Mouse (Mus musculus) embryonic facial prominence, embryonic 12.5 days (tissue): ENCODE data around the gene Stk36. TPM values are rescaled to one million over a fixed set of nuclear protein-coding genes. Genes with fewer than 3 reads are reported as not detected.

Experiments used
- ATAC-seq: fragments of 200-750 bp; cut with Nextera tagmentation; 2 replicates; pipeline ENCODE4 v1.8.0; 2017; ENCODE audit not compliant: insufficient number of reproducible peaks, insufficient read depth, low FRiP score, low TSS enrichment
- H3K27ac ChIP-seq: fragments of 300-500 bp; sonication (generic); 2 replicates; pipeline ENCODE4 v1.5.1; 2016; ENCODE audit warnings: mild to moderate bottlenecking
- H3K27me3 ChIP-seq: fragments of 300-500 bp; sonication (generic); 2 replicates; pipeline ENCODE4 v1.6.1; 2016; ENCODE audit warnings: mild to moderate bottlenecking, moderate library complexity
- H3K36me3 ChIP-seq: fragments of 300-500 bp; sonication (generic); 2 replicates; pipeline ENCODE4 v1.6.1; 2016; ENCODE audit warnings: mild to moderate bottlenecking
- H3K4me1 ChIP-seq: fragments of 300-500 bp; sonication (generic); 2 replicates; pipeline ENCODE4 v1.6.1; 2016
- H3K4me2 ChIP-seq: fragments of 300-500 bp; sonication (generic); replicated peaks from 2 replicates; pipeline ENCODE4 v1.6.1; 2016; ENCODE audit warnings: mild to moderate bottlenecking, moderate library complexity
- H3K4me3 ChIP-seq: fragments of 300-500 bp; sonication (generic); 2 replicates; pipeline ENCODE4 v1.5.1; 2016; ENCODE audit warnings: mild to moderate bottlenecking
- H3K9ac ChIP-seq: fragments of 300-500 bp; sonication (generic); 2 replicates; pipeline ENCODE4 v1.6.1; 2016; ENCODE audit warnings: mild to moderate bottlenecking, moderate library complexity
- H3K9me3 ChIP-seq: fragments of 300-500 bp; sonication (generic); 2 replicates; pipeline ENCODE4 v1.6.1; 2016; ENCODE audit warnings: mild to moderate bottlenecking, moderate library complexity
- WGBS: fragments of 180-500 bp; shearing (Covaris S2); methylation state at CpG from one replicate; pipeline ENCODE4 v1.1.7; 2016; 5-methylcytosine and 5-hydroxymethylcytosine counted together
- polyA plus RNA-seq: library from polyadenylated mRNA; unstranded; fragments of >200 nt; fragmentation: Nextera tagmentation; extraction: Ambion mirVana; gene quantifications from 2 replicates; pipeline ENCODE4 v1.2.1, GENCODE M21; 2016

Gene Stk36
- polyA plus RNA-seq, 1 experiment from 2014 or later: 13.7 TPM

DNA sequence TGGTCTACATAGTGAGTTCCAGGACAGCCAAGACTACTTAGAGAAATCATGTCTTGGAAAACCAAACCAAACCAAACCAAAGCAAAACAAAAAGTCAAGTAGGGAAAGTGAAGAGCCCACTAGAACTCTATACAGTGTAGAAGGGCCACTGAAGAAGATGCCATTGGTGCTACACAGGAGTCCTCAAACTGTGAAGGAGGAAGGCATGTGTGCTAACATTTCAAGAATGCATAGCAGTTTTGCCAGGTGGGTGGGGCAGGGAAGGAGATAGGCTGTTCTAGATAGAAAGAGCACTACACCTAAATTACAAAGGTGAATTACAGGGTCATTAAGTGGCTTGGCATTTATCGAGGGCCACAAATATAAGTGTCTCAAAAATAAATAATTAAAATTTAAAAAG is 22.9 kb downstream of the Stk36 start:
- Histone ChIP-seq H3K4me2 (no peak overlapping the region), H3K27ac (no peak overlapping the region), H3K9ac (no peak overlapping the region), H3K27me3 (no peaks in the 10 kb centered on the region), H3K9me3 (no peaks in the 10 kb centered on the region), H3K36me3 (peaks cover 31% of the 10 kb centered on the region), H3K4me3 (no peak overlapping the region), H3K4me1 (no peaks in the 10 kb centered on the region)
- 92% methylated on average over 1 of the region's 1 CpGs for WGBS
- ATAC-seq: no peak

- no peak overlapping the region for H3K4me2 ChIP-seq
- H3K9me3 ChIP-seq: no peaks in the 10 kb centered on the region
- no peaks in the 10 kb centered on the region for H3K4me1 ChIP-seq
- no peak overlapping the region for H3K9ac ChIP-seq
- H3K36me3 ChIP-seq: peaks cover 31% of the 10 kb centered on the region
- H3K27me3 ChIP-seq: no peaks in the 10 kb centered on the region
- ATAC-seq: no peak
- 84% methylated on average over 4 of the region's 4 CpGs for WGBS
- H3K4me3 ChIP-seq: no peak overlapping the region
- H3K27ac ChIP-seq: no peak overlapping the region
Measured at GRCm38 (mm10) chr1:74626076-74626475, 24.8 kb downstream of the Stk36 start.

GRCm38 (mm10) chr1:74628001-74628400 is 26.8 kb downstream of the Stk36 start:
- H3K9me3 ChIP-seq: no peaks in the 10 kb centered on the region
- 28% methylated on average over 7 of the region's 7 CpGs for WGBS
- H3K27ac ChIP-seq: no peak overlapping the region
- H3K36me3 ChIP-seq: peaks cover 31% of the 10 kb centered on the region
- no peaks in the 10 kb centered on the region for H3K27me3 ChIP-seq
- H3K4me3 ChIP-seq: no peak overlapping the region
- no peak overlapping the region for H3K9ac ChIP-seq
- ATAC-seq: no peak
- no peak overlapping the region for H3K4me2 ChIP-seq
- H3K4me1 ChIP-seq: no peaks in the 10 kb centered on the region

DNA sequence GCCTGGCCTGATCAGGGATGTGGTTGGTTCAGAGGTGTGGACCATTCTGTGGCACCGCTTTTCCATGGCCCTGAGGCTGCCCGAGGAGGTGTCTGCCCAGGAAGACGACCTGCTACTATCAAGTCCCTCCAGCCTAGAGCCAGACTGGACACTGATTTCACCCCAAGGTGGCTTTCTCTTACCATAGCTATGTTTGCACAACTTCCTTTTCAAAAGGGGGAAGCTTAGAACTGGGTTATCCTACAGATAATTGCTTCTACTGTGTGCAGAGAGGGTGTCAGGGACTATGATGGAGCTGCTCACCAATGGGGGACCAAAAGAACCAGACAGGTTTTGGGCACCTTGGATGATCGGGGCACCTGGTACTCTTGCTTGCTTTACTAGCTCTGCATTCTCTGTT is 31.5 kb downstream of the Stk36 start:
- H3K36me3 ChIP-seq: peaks cover 25% of the 10 kb centered on the region
- H3K9me3 ChIP-seq: no peaks in the 10 kb centered on the region
- WGBS: 88% methylated on average over 4 of the region's 4 CpGs
- no peak for ATAC-seq
- no peaks in the 10 kb centered on the region for H3K27me3 ChIP-seq
- no peak overlapping the region for H3K27ac ChIP-seq
- H3K4me3 ChIP-seq: no peak overlapping the region
- no peaks in the 10 kb centered on the region for H3K4me1 ChIP-seq
- no peak overlapping the region for H3K4me2 ChIP-seq
- no peak overlapping the region for H3K9ac ChIP-seq

DNA sequence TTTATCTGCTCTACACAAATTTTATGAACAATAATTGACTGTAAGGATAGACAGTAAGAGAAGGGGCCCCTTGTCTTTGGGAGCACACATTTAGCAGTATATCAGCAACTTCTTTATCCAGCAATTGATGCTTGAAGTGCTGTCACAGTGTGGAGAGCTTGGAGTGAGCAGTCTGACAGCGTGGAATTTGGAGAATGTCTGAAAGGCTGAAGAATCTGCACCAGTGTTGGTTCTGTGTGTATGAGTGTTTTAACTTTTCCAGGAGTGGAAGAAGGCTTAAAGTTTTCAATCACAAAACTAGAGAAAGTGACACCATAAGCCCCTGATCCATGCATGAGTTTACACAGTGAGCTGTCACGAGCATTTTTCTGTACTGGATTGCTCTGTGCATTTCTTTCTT is 42.3 kb downstream of the Stk36 start:
- Histone ChIP-seq H3K4me2 (no peak overlapping the region), H3K4me3 (no peak overlapping the region), H3K27me3 (no peaks in the 10 kb centered on the region), H3K9ac (no peak overlapping the region), H3K27ac (no peak overlapping the region), H3K9me3 (no peaks in the 10 kb centered on the region), H3K4me1 (no peaks in the 10 kb centered on the region), H3K36me3 (no peaks in the 10 kb centered on the region)
- no peak for ATAC-seq
- 65% methylated on average over 2 of the region's 2 CpGs for WGBS

GRCm38 (mm10) chr1:74643926-74644325 is 42.7 kb downstream of the Stk36 start:
- no peak overlapping the region for H3K4me2 ChIP-seq
- H3K27ac ChIP-seq: no peak overlapping the region
- H3K27me3 ChIP-seq: no peaks in the 10 kb centered on the region
- no peaks in the 10 kb centered on the region for H3K9me3 ChIP-seq
- no peaks in the 10 kb centered on the region for H3K36me3 ChIP-seq
- no peak for ATAC-seq
- no peak overlapping the region for H3K9ac ChIP-seq
- H3K4me3 ChIP-seq: no peak overlapping the region
- no peaks in the 10 kb centered on the region for H3K4me1 ChIP-seq

GRCm38 (mm10) chr1:74661448-74662195 is 60.4 kb downstream of the Stk36 start, which contains the start of gene Ttll4:
Gene Ttll4, plus strand, starts transcription at chr1:74661745.
- Histone ChIP-seq H3K36me3 (no peaks in the 10 kb centered on the region), H3K4me3 (peak within 1 kb of the TSS; percentile 80), H3K4me2 (peak within 1 kb of the TSS; percentile 58), H3K27me3 (no peaks in the 10 kb centered on the region), H3K4me1 (peaks cover 11% of the 10 kb centered on the region; the same call in 1 of the 2 replicates), H3K27ac (peak within 1 kb of the TSS; percentile 84), H3K9ac (peak within 1 kb of the TSS; percentile 85), H3K9me3 (no peaks in the 10 kb centered on the region)
- under 1% methylated on average over 62 of the region's 66 CpGs for WGBS
- peak; percentile 98 for ATAC-seq

GRCm38 (mm10) chr1:74662253-74662865 is 61.1 kb downstream of the Stk36 start:
- peaks cover 11% of the 10 kb centered on the region; the same call in 1 of the 2 replicates for H3K4me1 ChIP-seq
- peak overlapping the region; percentile 80 for H3K4me3 ChIP-seq
- H3K27ac ChIP-seq: peak overlapping the region; percentile 84
- ATAC-seq: no peak
- peak overlapping the region; percentile 85 for H3K9ac ChIP-seq
- H3K36me3 ChIP-seq: no peaks in the 10 kb centered on the region
- no peaks in the 10 kb centered on the region for H3K9me3 ChIP-seq
- WGBS: 3% methylated on average over 13 of the region's 13 CpGs
- H3K27me3 ChIP-seq: no peaks in the 10 kb centered on the region
- peak overlapping the region; percentile 58 for H3K4me2 ChIP-seq

DNA sequence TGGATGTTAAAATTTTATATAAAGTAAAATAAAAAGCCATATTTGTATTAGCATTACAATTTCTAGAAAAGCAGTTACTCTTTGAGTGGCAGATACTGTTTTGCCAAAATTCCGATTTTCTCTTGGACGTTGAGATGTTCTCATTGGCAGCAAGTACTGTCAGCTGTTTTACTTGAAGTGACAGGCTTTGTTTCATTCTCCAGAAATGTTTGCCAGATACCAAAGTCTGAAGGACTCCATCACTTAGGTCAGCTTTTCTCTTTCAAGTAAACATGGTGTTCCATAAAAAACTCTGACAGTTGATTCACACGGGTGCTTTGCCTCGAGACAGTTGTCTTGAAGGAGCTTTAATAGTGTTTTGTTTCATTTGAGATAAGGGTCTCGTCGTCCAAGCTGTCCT is 63.9 kb downstream of the Stk36 start:
- no peak overlapping the region for H3K4me2 ChIP-seq
- WGBS: 80% methylated on average over 6 of the region's 6 CpGs
- H3K27me3 ChIP-seq: no peaks in the 10 kb centered on the region
- H3K9ac ChIP-seq: no peak overlapping the region
- no peak overlapping the region for H3K27ac ChIP-seq
- no peak for ATAC-seq
- H3K36me3 ChIP-seq: no peaks in the 10 kb centered on the region
- H3K4me3 ChIP-seq: no peak overlapping the region
- peaks cover 11% of the 10 kb centered on the region; the same call in 1 of the 2 replicates for H3K4me1 ChIP-seq
- no peaks in the 10 kb centered on the region for H3K9me3 ChIP-seq

GRCm38 (mm10) chr1:74668371-74668770 is 67.1 kb downstream of the Stk36 start:
- H3K27me3 ChIP-seq: no peaks in the 10 kb centered on the region
- H3K4me2 ChIP-seq: no peak overlapping the region
- no peak overlapping the region for H3K9ac ChIP-seq
- H3K27ac ChIP-seq: no peak overlapping the region
- H3K4me3 ChIP-seq: no peak overlapping the region
- no peaks in the 10 kb centered on the region for H3K9me3 ChIP-seq
- peaks cover 3% of the 10 kb centered on the region; the same call in 1 of the 2 replicates for H3K4me1 ChIP-seq
- H3K36me3 ChIP-seq: peaks cover 17% of the 10 kb centered on the region
- 90% methylated on average over 3 of the region's 3 CpGs for WGBS
- ATAC-seq: no peak

DNA sequence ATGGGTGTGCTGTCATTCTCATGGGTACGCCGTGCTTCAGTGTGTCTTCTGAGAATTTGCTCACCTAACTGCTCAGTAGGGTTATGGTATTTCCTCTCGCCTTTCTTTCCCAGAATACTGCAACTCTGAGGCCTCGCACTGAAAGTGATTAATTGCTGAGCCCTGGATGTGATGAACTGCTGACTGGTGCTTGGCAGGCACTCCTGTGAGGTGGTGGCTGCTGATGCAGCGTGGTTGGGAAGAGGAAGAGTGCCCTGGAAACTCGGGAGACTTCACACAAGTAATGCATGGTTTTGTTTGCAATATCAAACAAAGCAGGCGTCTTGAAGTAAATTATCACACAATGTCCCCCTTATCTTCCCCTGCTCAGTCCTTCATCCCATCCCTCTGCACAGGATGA is 71.5 kb downstream of the Stk36 start:
- Histone ChIP-seq H3K4me1 (no peaks in the 10 kb centered on the region), H3K9me3 (no peaks in the 10 kb centered on the region), H3K4me2 (no peak overlapping the region), H3K36me3 (peaks cover 24% of the 10 kb centered on the region), H3K4me3 (no peak overlapping the region), H3K9ac (no peak overlapping the region), H3K27ac (no peak overlapping the region), H3K27me3 (no peaks in the 10 kb centered on the region)
- WGBS: 87% methylated on average over 7 of the region's 7 CpGs
- no peak for ATAC-seq

- H3K36me3 ChIP-seq: peaks cover 54% of the 10 kb centered on the region
- ATAC-seq: no peak
Measured at GRCm38 (mm10) chr1:74676863-74677262, 75.6 kb downstream of the Stk36 start.

More at GRCm38 (mm10) chr1:74676863-74677262, 75.6 kb downstream of the Stk36 start:
- 86% methylated on average over 3 of the region's 3 CpGs for WGBS
- Histone ChIP-seq H3K27me3 (no peaks in the 10 kb centered on the region), H3K9me3 (no peaks in the 10 kb centered on the region), H3K4me3 (no peak overlapping the region), H3K4me2 (no peak overlapping the region), H3K4me1 (no peaks in the 10 kb centered on the region), H3K9ac (no peak overlapping the region), H3K27ac (no peak overlapping the region)
